Mouse (Mus musculus): Measurements from ENCODE around the gene Foxc1. TPM values are rescaled to one million over a fixed set of nuclear protein-coding genes. Genes with fewer than 3 reads are reported as not detected.
A peak's percentile ranks its signal among the peaks of the same experiment; 100 is the strongest.

Gene Foxc1
- total RNA-seq, 2 experiments from 2014 or later: 0.56 to 0.76 TPM

DNA sequence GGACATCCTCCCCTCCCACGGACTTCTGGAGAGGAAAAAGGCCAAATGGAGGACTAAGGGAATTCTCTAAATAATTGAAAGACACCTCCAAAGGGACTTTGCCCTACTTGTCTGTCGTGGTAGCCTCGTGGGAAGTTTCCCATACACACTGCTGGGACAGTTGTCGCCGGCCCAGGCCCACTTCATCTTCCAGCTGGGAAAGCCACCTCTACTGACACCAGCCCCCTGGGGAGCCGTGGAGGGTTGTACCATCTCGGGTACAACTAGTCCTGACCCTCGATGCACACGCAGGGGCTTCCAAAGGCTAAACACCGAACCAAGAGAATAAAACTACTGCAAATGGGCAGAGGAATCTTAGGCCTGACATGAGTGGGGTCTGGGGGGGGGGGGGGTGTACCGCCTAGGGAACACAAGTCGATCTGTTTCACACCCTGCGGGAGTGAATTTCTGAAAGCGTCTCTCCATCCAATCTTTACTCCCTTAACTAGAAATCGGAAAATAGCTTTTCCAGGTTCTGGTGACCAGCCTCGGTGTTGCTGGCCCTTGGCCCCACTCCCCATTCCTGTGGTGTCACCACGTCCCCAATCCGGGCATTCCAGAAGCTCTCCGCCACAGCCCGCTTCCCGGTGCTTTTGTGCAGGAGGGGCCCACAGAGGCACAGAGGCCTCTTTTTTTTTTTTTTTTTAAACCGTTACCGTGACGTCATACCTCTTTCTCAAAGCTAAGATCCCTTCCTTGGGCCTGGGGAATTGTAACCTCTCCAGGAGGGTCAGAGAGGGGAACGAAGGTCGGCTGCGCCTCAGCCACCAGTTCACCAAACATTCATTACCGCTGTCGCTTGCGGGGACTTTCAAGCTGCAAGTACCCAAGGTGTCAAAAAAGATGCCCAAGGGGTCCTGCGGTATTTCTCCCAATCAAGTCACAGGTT lies 3.0 kb upstream of the Foxc1 start:
- no peak for DNase-seq
- intact Hi-C loops (cut with DNase I): loop anchor here (5.0 kb wide), 6 partner anchors 409 to 879 kb away; no protein-coding TSS in a partner anchor

DNA sequence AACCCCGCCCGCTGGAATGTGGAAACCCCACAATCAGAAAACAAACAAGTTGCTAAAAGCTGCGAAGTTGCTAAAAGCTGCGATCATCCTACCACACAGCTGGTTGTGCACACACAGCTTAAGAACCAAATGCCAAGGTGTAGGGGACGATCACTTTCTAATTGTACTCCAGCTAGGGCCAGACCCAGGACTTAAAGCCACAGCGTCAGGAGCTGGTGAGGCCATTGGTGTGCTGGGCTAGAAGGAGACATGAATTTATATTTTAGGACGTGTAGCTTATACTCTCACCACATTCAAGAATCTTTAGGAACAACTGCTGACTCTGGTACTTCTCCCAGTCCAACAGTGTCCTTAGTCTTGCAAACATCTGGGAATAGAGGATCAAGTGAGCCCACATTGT lies 1.9 kb upstream of the Foxc1 start:
- no peak for DNase-seq
- intact Hi-C loops (cut with DNase I): loop anchor here (5.0 kb wide), 6 partner anchors 408 to 878 kb away; no protein-coding TSS in a partner anchor

DNA sequence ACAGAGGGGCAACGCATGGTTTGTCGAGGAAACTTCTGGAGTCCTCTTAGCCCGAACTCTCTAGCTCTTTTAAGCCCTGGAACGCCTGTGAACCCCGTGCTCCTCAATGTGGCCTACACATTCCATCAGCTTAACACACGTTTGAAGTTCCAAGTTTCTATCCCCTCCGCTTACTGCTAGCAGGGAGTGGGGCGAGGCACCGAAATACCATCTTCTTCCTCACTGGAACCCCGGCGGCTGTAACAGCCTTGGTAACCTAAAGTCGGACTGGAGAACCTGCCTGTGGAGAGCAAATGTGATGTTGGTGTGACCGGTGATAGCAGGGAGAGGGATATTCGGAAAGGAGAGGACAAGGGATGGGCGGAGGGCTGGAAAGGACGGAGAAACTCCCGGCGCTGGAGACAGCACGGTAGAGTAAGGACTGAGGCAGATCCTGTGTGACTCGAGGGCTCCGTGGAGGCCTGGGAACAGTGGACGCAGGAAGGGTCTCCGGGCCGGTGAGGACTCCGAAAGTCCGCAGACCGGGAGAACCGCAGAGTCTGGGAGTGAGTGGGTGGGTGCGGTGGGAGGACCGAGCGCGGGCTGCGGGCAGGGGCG lies 504 bp upstream of the Foxc1 start:
- intact Hi-C loops (cut with DNase I): no loop called here
- DNase-seq: peak in 1 of 2 experiments; percentile 25

DNA sequence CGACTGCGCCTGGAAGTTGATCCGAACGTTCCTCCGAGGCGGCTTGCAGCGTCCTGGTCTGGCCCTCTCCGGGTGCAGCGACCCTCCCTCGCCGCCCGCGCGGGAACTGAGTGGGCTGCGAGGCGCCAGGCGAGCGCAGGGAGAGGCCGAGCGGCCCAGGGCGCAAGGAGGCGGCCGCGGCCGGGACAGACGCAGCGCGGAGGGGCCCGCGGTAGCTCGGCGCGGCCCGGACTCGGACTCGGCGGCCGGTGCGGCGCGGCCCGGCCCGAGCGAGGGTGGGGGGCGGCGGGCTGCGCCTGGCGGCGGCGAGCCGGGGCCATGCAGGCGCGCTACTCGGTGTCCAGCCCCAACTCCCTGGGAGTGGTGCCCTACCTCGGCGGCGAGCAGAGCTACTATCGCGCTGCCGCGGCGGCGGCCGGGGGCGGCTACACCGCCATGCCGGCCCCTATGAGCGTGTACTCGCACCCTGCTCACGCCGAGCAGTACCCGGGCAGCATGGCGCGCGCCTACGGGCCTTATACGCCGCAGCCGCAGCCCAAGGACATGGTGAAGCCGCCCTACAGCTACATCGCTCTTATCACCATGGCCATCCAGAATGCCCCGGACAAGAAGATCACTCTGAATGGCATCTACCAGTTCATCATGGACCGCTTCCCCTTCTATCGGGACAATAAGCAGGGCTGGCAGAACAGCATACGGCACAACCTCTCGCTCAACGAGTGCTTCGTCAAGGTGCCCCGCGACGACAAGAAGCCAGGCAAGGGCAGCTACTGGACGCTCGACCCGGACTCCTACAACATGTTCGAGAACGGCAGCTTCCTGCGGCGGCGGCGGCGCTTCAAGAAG lies 680 bp downstream of the Foxc1 start:
- peak in 1 of 2 experiments; percentile 46 for DNase-seq
- intact Hi-C loops (cut with DNase I): no loop called here

DNA sequence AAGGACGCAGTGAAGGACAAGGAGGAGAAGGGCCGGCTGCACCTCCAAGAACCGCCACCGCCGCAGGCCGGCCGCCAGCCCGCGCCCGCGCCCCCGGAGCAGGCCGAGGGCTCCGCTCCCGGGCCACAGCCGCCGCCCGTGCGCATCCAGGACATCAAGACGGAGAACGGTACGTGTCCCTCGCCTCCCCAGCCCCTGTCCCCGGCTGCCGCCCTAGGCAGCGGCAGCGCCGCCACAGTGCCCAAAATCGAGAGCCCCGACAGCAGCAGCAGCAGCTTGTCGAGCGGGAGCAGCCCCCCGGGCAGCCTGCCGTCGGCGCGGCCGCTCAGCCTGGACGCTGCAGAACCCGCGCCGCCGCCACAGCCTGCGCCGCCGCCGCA lies 1.3 kb downstream of the Foxc1 start:
- intact Hi-C loops (cut with DNase I): no loop called here
- peak in 1 of 2 experiments; percentile 24 for DNase-seq

DNA sequence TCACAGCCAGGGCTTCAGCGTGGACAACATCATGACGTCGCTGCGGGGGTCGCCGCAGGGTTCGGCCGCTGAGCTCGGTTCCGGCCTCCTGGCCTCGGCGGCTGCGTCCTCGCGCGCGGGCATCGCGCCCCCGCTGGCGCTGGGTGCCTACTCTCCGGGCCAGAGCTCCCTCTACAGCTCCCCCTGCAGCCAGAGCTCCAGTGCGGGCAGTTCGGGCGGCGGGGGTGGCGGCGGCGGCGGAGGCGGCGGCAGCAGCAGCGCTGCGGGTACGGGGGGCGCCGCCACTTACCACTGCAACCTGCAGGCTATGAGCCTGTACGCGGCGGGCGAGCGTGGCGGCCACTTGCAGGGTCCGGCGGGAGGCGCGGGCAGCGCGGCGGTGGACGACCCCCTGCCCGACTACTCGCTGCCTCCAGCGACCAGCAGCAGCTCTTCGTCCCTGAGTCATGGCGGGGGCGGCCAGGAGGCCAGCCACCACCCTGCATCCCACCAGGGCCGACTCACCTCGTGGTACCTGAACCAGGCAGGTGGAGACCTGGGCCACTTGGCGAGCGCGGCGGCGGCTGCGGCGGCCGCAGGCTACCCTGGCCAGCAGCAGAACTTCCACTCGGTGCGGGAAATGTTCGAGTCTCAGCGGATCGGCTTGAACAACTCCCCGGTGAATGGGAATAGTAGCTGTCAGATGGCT lies 1.8 kb downstream of the Foxc1 start:
- intact Hi-C loops (cut with DNase I): no loop called here

DNA sequence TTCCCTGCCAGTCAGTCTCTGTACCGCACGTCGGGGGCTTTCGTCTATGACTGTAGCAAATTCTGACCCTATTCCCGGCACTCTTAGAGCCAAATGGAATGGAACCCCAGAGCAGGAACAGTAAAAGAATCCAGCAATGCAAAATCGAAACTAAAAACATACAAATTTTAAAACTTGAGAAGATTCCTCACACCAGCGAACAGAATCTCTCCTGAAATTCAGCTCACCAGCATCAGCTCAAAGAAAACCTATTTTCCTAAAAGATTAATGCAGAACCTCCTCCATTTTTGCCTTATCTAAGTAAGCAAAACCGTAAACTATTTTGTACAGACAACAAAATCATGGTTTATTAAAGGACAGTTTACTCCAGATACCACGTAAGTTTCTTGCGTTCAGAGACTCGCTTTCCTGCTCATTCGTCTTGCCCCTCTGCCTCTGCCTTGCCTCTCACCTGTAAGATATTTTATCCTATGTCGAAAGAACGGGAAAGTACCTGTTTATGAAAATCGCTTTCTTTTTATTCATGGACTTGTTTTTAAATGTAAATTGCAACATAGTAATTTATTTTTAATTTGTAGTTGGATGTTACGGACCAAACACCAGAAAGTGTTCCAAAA lies 2.5 kb downstream of the Foxc1 start:
- DNase-seq: no peak
- intact Hi-C loops (cut with DNase I): no loop called here

More for the DNA sequence above, 1.8 kb downstream of the Foxc1 start:
- DNase-seq: peak in 1 of 2 experiments; percentile 29

DNA sequence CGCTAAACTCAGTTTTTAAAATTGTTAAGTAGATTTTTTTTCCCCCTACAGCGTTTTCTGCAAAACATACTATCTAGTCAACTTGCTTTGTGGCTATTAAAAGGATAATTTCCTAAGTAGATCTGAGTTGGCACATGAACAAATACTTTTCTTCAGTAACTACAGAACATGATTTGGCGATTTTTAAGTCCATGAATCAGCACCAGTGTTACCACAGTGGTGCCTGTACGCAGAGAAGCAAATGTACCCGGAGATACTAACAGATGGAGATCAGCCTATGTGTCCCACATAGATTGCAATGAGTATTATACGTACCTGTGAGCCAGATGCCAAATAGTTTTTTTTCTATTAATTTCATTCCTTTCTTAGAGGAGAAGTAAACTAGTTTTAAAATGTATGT lies 3.3 kb downstream of the Foxc1 start:
- DNase-seq: no peak
- intact Hi-C loops (cut with DNase I): no loop called here

DNA sequence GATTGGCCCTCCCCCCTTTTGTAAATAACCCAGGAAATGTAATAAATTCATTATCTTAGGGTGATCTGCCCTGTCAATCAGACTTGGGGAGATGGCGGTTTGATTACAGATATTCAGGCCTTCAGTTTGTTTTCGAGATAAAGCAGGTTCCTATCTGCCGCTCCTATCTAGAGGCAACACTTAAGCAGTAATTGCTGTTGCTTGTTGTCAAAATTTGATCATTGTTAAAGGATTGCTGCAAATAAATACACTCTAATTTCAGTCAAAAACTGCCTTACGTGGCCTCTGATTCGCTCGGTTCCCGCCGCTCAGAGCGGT lies 3.9 kb downstream of the Foxc1 start:
- intact Hi-C loops (cut with DNase I): no loop called here
- no peak for DNase-seq

DNA sequence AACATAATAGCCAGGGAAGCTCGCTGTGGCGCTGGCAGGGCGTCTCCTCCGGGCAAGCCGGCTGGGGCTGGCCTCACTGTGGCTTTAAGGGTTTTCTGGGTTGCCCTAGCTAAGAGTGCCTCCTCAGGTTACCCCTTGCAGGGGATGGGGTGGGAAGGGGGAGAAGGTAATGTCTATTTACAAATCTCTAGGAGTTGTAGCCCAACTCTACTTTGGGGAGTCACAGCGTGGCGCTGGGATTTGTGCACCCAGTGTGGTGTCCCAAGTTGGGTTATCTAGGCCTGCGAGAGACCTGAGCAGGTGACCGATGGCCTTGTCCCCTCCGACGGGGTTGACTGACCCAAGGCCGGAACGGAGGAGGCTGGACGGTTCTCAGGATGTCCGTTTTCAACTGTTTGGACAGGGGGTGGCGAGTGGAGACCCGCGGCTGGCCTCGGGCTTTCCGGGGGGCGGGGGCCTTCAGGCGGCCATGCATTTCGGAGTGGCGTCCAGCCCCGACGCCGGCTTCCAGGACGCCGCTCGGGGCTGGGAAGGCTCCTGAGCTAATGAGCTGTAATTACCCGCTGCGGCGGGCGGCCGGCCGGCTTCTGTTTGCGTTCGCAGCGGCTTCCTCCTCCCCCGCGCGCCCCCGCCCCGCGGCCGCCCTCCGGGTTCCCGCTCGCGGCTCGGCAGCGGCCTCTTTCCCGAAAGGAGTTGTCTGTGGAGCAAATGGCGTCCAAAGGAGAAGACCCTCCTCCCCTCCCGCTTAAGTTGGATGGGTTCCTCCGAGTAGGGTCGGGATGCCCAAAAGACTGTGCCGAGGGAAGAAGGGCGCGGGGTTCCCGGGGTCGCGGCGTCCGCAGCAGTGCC lies 4.5 kb downstream of the Foxc1 start:
- DNase-seq: peak in 1 of 2 experiments; percentile 31
- intact Hi-C loops (cut with DNase I): no loop called here

DNA sequence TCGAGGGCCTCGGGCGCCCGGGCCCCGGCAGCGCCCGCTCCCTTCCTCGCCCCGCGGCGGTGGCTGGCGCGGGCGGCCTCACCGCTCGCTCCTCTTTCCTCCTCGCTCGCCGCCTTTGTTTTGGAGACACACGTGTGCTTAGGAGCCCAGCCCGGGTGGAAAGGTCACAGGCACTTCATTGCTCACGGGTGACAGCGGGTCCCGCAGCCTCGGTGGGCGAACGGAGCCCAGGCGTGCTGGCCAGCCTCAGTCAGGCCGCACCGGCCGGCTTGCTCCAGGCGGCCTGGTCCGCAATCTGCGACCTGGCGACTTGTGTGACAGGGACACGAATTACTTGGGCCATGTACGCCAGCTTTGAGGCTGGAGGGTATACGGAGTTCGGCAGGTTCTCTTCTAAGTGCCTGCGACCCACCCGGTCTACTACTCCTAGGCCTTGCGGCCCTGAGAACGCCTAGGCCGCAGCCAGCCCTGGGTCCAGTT lies 5.1 kb downstream of the Foxc1 start:
- intact Hi-C loops (cut with DNase I): no loop called here
- no peak for DNase-seq

DNA sequence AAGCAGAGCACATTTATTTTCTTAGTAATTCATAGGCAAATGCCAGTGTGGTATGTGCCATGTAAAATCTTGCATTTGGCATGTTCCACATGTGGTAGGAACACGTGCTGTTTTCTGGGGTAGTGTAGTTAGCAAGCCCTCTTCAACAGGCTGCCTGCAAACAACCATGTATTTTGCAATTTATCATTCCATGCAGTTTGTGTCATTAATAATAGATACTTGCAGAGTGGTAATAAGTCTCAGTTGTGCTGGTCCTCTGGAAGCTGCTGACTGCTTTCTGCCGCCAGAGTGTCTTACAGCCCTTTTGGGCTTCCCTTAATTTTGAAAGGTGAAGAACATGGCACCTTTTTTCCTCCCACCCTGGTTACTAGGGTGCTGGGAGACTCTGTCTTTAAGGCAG lies 6.3 kb downstream of the Foxc1 start:
- intact Hi-C loops (cut with DNase I): no loop called here
- no peak for DNase-seq

DNA sequence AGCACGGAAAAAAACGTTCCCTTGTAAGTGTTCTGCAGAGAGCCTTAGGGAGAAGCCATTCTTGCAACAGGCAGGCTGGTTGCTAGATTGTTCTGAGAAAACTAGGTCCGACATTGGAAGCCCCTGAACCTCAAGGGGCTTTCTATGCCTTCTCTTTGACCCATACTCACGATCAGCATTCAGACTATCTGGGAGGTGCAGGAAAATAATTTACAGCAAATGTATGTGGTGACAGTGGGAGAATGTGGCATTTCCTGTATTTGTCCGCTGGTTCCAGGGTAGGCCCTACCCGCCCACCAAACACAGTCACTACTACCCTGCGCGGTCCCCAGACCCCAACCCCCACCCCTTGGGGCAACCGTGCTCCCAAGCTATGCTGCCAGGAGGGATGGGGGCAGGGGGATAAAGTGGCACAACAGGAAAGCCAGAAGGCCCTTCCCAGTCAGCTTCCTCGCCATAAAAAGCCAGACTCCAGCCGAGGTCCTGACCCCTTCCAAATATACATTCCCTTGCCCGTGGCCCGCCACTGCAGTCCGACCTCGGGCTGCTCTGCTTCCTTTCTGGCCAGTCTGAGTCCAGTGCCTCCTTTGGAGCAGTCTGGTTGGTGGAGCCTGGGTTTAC lies 9.1 kb downstream of the Foxc1 start:
- DNase-seq: no peak
- intact Hi-C loops (cut with DNase I): no loop called here

DNA sequence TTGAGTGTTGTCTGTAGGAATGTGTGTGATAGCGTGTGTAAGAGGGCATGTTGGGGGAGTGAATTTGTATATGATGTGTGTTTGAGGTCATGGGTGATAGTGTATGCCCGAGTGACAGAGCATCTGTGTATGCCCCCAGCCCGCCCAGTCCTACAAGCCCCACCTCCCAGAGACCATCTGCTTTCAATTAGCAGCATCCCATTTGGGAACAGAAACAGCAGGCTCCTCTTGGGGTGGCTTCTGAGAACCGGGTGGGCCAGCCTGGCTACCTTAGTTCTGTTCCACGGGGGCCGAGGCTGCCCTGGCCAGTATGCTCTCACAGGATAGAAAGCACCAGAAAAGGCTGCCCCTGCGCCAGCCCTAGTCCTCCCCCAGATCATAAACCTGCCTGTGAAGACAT lies 11.9 kb downstream of the Foxc1 start:
- no peak for DNase-seq
- intact Hi-C loops (cut with DNase I): no loop called here

DNA sequence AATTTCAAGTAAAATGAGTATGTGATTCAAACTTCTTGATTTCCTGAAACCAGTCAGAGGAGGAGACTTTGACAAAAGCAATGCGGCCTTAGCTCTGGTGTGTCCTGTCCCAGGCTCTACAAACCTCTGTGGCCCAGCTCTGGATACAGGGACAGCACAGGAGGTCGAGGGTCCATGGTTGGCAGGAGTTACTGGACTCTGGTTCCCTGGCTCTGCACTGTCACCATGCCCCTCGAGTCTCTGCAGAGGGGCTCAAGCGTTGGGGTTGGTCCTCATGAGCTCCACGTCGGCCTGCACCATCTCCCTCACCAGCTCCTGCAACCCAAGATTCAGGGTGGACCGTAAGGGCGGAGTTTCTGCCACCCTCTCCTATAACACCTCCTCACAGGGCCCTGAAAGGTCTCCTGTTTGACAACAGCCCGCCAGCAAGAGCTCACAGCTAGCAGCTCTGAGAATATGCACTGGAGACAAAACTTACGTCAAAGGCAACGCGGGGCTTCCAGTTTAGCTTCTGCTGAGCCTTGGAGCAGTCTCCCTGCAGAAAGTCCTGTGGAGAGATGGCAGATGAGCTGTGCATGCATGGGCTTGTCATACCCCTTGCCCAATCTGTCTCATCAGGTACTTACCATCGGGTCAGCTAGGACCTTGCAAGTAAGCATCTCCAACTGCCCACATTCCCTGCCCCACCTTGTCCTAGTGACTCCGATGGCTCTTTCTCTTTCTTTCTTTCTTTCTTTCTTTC lies 13.4 kb downstream of the Foxc1 start:
- no peak for DNase-seq
- intact Hi-C loops (cut with DNase I): no loop called here

DNA sequence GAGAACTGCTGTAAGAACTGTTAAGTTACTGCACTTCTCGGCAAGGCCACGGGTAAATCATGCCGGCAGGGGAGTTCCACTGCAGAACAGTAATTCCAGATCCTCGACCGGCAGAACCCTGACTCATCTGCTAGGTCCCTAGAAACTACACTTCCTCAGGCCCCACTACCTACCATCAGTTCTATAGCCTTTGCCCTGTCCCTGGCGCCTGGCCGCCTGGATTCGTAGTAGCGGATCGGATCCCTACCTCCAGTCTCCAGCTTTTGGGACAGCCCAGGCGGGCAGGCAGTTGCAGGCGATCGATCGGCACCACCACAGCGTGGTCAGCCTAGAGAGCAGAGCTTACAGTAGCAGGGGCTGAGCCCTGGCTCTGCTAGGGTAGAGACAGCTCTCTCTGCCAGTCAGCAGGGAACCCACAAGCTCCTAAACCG lies 14.2 kb downstream of the Foxc1 start:
- DNase-seq: no peak

DNA sequence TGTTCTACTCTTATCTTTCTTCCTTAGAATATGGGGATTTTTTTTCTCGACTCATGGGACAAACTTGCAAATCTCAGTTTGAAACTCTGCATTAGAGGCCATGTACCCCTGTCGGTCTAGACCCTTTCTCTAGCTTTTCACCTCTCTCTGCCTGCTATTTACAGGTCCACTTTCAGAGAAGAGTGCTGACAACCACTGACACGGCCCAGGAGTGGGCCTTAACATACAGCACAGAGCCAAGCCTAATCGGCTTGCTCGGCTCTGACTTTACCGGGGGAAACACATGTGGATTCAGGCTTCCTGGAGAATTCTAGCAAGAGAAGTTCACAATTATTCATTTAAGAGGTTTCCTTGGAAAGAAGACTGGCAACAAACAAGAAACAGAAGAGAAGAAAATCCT lies 14.6 kb downstream of the Foxc1 start:
- no peak for DNase-seq
- intact Hi-C loops (cut with DNase I): no loop called here

More for the DNA sequence above, 14.2 kb downstream of the Foxc1 start:
- intact Hi-C loops (cut with DNase I): no loop called here

DNA sequence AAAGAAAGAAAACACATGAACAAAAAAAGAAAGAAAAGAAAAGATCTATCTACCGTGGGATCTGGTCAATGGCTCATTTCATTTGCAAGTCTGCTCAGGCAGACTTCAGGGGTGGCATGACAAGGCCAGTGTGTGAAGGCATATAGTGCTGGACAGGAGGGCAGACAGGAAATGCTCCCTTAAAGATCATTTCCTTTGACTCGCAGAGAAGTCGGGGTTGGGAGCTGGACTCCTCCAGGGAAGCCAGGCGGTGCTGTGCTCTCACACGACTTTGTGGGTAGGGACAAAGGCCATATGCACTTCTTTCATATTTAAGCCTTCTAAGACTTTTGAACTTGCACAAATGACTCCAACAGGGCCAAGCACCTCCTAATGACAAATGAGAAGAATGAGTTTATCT lies 16.9 kb downstream of the Foxc1 start:
- DNase-seq: no peak
- intact Hi-C loops (cut with DNase I): no loop called here

All from gastrocnemius, postnatal 36 days (tissue).